Mouse (Mus musculus) stomach, postnatal 0 days (tissue): ENCODE results near the gene Acat3.

Experiments
- CTCF ChIP-seq: IDR thresholded peaks from 2 replicates; pipeline ENCODE4 v1.5.1; 2016; ENCODE audit warnings: antibody characterized with exemption, low read depth, mild to moderate bottlenecking, moderate library complexity
- EP300 ChIP-seq: optimal IDR thresholded peaks from 2 replicates; pipeline ENCODE3; 2016; ENCODE audit warnings: antibody characterized with exemption

DNA sequence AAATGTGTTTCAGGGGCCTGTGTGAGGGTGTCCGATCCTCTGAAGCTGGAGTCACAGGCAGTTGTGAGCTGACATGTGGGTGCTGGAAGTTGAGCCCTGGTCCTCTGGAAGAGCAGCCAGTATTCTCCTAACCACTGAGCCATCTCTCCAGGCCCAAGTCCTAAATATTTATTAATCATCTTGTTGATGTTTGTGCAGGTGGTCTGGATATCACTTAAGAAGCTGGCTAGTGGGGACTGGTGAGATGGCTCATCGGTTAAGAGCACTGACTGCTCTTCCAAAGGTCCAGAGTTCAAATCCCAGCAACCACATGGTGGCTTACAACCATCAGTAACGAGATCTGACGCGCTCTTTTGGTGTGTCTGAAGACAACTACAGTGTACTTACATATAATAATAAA is 9.3 kb upstream of the Acat3 start:
- TF ChIP-seq CTCF (no peak), EP300 (no peak)
